Mouse (Mus musculus) frontal cortex, postnatal 10 days (tissue): ENCODE data around the gene Cep250.

Source experiments
- DNase-seq, 2 experiments: peaks; one replicate each; pipeline ENCODE4 v3.0.0; 2022; ENCODE audit warnings: low spot score in 2 of 2, mixed read lengths in 1 of 2

Gene Cep250

DNA sequence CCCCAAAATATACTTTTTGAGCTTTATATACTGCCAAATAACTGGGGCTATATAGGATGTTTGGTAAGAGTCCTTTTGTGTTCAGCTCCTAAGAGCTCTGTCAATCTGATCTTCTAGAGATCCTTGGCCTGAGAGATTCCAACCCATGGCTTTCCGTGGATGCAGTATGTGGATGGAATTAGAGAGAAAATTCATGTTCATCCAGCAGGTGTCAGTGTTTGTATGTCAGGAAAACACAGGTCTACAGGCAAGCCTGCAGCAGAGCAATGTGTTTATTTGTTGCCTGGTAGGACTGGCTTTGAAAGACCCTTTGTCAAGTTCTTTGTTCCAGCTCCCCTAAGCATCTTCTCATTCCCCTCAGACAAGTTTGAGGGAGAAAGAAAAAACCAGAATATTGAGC, 6.7 kb downstream of the Cep250 start:
- no peak for DNase-seq

DNA sequence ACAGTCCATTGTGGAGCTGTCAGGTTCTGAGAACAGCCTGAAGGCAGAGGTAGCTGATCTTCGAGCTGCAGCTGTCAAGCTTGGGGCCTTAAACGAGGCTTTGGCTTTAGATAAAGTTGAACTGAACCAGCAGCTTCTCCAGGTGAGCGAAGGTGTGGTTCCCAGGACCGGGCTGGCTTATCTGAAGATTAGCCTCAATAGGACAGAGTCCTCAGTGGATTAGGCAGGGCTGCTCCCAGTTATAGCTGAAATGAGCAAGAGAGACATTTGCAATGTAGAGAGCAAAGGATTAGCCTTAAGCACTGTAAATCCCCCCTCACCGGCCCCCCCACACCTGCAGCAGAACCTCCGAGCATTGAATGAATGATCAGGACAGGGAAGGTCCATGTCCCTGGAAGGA, 17.1 kb downstream of the Cep250 start:
- DNase-seq, result no peak

DNA sequence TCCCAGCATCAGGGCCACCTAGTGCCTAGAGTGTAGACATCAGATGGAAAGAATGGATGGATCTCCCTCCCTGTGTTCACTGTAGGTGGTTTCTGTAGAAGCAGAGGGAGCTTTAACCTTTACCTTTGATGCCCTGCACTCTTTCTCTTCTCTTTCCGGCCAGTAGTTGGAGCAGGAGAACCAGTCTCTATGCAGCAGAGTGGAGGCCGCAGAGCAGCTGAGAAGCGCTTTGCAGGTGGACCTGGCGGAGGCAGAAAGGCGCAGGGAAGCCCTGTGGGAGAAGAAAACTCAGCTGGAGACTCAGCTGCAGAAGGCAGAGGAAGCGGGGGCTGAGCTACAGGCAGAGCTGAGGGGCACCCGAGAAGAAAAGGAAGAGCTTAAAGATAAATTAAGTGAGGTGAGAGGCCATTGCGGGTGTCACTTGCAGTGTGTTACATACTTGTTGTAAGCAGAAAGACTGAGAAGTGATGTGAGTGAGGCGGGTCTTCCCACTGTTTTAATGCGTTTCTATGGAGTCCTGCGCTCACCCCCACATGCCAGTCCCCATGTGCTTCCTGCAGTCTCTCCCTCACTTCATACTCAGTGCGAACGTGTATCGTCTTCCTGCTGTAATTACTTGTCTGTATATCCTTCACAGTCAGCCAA, 18.0 kb downstream of the Cep250 start:
- no peak for DNase-seq

DNA sequence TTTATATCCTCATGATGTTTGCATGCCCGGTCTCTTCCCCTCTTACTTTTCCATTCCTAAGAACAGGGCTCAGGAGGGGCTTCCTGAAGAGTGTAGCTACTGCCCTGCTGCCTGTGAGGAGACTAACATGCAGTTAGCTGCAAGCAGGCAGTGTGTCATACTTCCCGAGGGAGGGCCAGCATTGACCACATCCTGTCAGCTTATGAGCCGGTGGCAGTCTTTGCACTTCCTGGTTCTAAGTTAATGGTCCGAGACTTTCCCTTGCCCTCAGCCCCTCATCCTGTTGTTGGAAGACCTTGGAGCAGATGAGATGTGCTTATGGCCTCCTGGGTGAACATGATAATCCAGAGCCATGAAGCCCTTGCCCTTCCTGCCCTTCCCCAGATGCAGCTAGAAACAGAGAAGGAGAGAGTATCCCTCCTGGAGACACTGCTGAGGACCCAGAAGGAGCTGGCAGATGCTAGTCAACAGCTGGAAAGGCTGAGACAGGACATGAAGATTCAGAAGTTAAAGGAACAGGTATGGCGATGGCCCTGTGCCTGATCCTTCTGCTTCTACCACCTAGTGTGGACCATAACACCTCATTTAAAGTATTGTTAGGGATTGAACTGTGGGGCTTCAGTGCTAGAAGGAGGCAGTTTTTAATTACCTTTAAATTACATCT, 23.2 kb downstream of the Cep250 start:
- DNase-seq, result no peak

DNA sequence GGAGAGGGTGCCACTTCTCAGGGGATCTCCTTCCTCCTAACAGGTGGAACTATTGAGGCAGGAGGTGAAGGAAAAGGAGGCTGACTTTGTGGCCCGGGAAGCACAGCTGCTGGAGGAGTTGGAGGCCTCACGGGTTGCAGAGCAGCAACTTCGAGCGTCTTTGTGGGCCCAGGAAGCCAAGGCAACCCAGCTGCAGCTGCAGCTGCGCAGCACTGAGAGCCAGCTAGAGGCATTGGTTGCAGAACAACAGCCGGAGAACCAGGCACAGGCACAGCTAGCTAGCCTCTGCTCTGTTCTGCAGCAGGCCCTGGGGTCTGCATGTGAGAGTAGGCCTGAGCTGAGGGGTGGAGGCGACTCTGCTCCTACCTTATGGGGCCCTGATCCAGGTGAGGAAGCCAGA, 29.5 kb downstream of the Cep250 start:
- no peak for DNase-seq

DNA sequence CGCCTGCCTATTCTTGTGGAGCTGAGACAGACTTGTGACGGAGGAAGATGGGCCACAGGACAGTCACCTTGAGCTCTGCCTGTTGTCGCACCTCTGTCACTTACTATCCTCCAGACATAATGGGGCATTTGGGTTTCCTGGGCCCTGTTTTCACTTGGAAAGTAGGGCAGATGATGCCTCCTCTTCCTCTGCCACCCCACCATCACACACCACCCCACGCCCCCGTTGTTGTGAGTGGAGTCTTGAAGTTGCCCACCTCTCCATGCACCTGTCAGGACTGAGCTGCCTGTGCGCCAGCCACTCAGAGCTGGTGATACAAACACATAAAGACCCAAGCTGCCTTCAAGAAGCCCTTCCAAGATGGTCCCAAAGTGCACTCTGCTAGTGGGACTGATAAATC, 30.9 kb downstream of the Cep250 start:
- no peak for DNase-seq

DNA sequence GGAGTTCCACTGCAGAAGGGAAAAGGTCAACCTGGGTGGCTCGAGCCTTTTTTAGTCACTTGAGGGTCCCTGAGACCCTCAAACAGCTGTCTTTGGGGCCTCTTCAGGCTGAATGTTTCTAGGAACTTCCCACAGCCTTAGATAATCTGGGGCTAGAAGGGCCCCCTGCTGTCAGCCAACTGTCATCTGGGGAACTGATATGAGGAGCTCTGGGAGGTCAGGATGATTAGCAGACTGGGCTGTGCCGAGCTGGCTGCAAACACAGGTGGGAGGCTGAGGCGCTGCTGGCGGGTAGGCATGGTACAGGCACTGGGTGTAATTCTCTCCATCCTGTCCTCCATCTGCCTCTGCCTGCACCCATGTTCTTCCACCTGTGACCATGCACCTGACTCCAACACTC, 32.8 kb downstream of the Cep250 start:
- DNase-seq, result no peak

DNA sequence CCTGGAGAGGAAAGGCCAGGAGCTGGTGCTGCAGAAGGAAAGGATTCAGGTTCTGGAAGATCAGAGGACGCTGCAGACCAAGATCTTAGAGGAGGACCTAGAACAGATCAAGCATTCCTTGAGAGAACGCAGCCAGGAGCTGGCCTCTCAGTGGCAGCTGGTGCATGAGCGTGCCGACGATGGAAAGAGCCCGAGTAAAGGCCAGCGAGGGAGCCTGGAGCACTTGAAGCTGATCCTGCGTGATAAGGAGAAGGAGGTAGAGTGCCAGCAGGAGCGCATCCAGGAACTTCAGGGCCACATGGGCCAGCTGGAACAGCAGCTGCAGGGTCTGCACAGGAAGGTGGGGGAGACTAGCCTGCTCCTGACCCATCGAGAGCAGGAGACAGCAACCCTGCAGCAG, 34.9 kb downstream of the Cep250 start:
- DNase-seq, result no peak

DNA sequence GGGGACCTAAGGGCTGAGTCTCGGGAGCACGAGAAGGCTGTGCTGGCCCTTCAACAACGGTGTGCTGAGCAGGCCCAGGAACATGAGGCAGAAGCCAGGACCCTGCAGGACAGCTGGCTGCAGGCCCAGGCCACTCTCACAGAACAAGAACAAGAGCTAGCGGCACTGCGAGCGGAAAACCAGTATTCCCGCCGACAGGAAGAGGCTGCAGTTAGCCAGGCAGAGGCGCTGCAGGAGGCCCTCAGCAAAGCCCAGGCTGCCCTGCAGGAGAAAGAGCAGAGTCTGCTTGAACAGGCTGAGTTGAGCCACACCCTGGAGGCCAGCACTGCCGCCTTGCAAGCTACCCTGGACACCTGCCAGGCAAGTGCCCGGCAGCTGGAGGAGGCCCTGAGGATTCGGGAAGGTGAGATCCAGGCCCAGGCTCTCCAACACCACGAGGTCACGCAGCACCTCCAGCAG, 35.6 kb downstream of the Cep250 start:
- peak; percentile 36 to 63 for DNase-seq

DNA sequence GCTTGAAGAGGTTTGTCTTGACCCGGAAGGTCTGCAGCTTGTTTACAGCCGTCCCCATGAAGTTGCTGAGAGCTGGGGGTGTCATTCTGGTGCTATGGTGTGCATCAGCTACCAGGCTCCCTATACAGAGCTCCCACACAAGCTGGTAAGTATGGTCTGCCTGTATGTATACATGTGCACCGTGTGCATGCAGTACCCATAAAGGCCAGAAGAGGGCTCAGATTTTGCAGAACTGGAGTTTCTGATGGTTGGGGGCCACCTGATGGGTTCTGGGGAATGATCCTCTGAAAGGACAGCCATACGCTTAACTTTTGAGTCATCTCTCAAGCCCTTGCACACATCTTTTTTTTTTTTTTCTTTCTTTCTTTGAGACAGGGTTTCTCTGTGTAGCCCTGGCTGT, 49.1 kb downstream of the Cep250 start:
- DNase-seq, result no peak

DNA sequence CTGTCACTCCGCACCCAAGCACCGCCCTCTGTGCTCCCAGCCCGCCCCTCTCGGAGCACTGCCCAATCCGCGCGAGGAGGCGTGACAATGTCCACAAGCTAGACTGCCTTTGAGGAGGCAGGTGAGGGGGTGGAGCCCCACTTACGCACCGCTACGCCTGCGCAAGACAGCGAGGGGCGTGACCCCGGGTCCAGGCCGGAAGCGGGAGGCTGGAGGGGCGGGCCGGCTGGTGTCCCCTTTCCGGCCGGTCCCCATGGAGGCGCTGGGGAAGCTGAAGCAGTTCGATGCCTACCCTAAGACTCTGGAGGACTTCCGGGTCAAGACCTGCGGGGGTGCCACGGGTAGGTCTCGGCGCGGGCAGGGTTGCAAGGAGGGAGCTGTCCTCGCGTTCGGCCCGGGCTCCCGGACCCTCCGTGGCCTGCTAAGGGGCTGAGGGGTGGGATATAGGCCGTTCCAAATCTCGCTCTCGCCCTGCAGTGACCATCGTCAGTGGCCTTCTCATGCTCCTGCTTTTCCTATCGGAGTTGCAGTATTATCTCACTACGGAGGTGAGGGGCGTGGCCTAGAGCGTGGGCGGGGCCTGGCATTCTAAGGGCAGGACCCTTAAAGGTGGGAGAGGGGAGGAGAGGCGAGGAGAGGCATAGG, 51.8 kb downstream of the Cep250 start, which contains the start of the genes 6430550D23Rik and Ergic3:
6430550D23Rik (minus strand) TSS at position 90 of the 645 bp plus-strand sequence.
Ergic3 (plus strand) TSS at position 158 of the 645 bp plus-strand sequence.
- peak; percentile 97 to 98 for DNase-seq

DNA sequence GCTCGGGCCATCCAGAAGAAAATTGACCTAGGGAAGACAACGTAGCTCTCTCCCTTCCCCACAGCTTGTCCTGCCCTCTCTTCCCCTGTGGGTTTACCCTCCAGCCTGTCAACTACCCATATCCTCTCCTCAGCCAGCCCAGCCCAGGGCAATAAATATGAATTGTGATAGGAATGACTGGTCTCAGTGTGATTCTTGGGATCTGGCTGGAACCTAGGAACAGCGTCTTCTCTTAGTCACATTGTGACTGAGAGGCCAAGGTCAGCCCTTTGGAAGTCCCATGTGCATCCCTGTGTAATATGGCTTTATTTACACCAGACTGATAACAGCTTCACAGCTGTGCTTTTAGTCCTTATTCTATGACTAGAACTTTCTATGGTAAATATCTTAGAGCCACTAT, 61.8 kb downstream of the Cep250 start:
- DNase-seq, result no peak

DNA sequence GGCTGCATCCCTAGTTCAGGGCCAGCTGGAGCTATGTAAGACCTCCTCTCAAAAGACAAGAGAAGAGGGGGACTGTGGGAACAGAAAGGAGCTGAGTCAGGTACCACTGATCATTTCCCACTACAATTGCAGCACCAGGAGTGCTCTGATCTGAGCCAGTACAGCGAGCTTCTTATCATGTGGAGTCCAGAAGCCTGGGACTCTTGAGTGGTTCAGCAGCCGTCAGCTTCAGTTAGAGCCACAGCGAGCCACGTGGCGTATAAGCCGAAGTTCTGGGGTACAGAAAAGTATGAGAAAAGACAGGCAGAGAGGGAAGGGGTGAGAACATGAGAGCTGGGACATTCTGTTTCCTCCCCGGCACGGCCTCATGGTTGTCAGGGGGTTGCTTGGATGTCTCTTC, 65.0 kb downstream of the Cep250 start:
- no peak for DNase-seq

DNA sequence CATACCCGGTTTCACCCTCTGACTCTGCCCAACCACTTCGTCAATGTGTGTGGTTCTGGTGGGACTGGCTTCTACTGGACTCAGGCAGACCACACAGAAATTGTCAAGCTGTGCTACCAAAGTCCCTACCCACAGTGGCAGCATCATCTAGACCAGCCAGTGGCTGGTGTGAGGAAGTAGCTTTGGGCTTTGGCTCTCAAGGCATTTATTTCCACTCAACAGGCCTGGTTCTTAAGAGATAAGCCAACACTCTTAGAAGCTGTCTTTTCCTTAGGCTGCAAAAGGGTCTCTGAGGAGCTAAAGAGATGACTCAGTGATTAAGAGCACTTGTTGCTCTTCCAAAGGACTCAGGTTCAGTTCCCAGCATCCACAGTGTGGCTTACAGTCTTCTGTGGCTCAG, 65.5 kb downstream of the Cep250 start:
- DNase-seq, result no peak

DNA sequence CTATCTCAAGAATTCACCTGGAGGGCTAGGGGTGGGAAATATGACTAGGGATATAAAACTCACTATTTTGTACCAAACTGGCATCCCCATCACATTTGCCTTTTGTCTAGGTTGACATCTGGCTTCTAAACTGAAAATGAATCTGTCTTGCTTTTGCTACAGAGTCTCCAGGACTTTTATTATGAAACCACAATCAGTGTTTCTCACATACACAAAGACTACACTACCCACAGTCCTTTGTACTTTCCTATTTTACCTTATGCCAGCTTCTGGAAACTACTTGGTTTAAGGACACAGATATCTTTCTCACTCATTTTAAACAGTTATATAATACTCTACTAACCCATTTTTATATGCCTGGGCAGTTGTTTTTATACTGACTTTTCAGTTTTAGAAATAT, 69.2 kb downstream of the Cep250 start:
- DNase-seq, result no peak

DNA sequence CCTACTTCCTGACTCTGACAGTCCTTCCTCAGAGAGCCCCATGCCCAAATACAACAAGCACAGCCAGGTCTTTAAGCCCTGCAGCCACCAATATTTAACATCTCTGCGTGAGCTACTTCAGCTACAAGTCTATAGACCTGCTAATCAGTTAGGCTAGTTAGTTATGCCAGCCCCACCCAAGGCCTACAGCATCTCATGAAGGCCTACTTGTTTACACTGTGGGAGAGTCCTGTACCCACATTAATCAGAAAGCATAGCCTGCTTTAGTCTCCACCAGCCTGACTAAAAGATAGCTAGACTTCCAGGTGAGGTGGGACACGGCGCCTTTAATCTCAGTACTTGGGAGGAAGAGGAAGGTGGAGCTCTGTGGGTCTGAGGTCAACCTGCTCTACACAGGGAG, 83.1 kb downstream of the Cep250 start:
- no peak for DNase-seq

DNA sequence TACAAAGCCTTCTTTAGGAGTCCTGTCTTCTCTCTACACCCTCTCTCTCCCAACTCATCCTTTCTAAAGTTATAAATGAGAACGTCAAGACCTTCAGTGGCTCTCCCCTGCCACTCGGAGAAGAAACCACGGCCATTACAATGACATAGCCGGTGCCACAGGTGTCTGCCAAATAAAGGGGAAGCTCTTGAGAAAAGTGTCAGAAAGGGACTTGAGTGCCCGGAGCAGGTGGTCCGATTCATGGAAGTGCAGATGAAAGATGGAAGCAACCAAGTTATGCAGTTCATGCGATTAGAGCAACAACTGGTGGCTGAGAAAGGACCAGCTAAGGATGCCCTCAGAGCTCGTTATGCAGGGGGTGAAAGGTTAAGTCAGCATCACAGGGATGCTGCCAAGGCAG, 86.6 kb downstream of the Cep250 start:
- DNase-seq, result no peak

DNA sequence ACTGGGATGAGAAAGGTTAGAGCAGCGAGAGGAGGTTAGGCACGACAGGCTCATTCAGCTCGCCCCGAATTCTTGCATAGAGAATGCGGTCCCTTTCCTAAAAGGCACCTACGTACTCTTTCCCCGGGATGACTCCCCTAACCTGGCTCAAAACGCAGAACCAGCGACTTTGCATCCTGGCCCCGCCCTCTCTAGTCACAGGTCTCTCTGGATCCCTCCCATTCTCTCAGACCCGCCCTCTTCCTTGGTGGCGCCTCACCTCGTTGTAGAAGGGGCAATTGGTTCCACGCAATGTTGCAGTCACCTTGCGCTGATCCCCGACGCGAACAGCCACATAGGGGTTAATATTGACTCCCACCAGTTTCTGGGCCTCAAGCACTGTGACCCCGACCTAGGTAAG, 91.7 kb downstream of the Cep250 start:
- DNase-seq, result no peak
